Mouse (Mus musculus) forebrain, embryonic 12.5 days (tissue): ENCODE measurements around the gene Srpk1. TPM values are rescaled to one million over a fixed set of nuclear protein-coding genes. Genes with fewer than 3 reads are reported as not detected.
"Not testable (repeated sequence)": the region's sequence is repeated elsewhere in the genome, so short reads cannot be mapped to it uniquely, and the experiment has no call there.

Experiments used
- ATAC-seq: fragments of 200-750 bp; cut with Nextera tagmentation; 2 replicates; pipeline ENCODE4 v1.8.0; 2017; ENCODE audit warnings: moderate TSS enrichment; ENCODE audit not compliant: low FRiP score
- H3K27ac ChIP-seq: fragments of 300-500 bp; sonication (generic); 2 replicates; pipeline ENCODE4 v1.5.1; 2016; ENCODE audit warnings: mild to moderate bottlenecking
- H3K27me3 ChIP-seq: fragments of 300-500 bp; sonication (generic); 2 replicates; pipeline ENCODE4 v1.6.1; 2016; ENCODE audit warnings: mild to moderate bottlenecking
- H3K36me3 ChIP-seq: fragments of 300-500 bp; sonication (generic); replicated peaks from 2 replicates; pipeline ENCODE4 v1.6.1; 2016; ENCODE audit warnings: mild to moderate bottlenecking
- H3K4me1 ChIP-seq: fragments of 300-500 bp; sonication (generic); 2 replicates; pipeline ENCODE4 v1.6.1; 2016
- H3K4me2 ChIP-seq: fragments of 300-500 bp; sonication (generic); 2 replicates; pipeline ENCODE4 v1.6.1; 2016; ENCODE audit warnings: mild to moderate bottlenecking, moderate library complexity
- H3K4me3 ChIP-seq: fragments of 300-500 bp; sonication (generic); replicated peaks from 2 replicates; pipeline ENCODE4 v1.5.1; 2016; ENCODE audit warnings: mild to moderate bottlenecking
- H3K9ac ChIP-seq: fragments of 300-500 bp; sonication (generic); 2 replicates; pipeline ENCODE4 v1.6.1; 2016; ENCODE audit warnings: mild to moderate bottlenecking
- H3K9me3 ChIP-seq: fragments of 300-500 bp; sonication (generic); 2 replicates; pipeline ENCODE4 v1.6.1; 2016
- WGBS: fragments of 180-500 bp; shearing (Covaris S2); methylation state at CpG from one replicate; pipeline ENCODE4 v1.1.7; 2016; 5-methylcytosine and 5-hydroxymethylcytosine counted together
- polyA plus RNA-seq: library from polyadenylated mRNA; unstranded; fragments of >200 nt; fragmentation: Nextera tagmentation; extraction: Ambion mirVana; gene quantifications from 2 replicates; pipeline ENCODE4 v1.2.1, GENCODE M21; 2016

The Srpk1 gene
- polyA plus RNA-seq, 1 experiment from 2014 or later = 130 TPM

DNA sequence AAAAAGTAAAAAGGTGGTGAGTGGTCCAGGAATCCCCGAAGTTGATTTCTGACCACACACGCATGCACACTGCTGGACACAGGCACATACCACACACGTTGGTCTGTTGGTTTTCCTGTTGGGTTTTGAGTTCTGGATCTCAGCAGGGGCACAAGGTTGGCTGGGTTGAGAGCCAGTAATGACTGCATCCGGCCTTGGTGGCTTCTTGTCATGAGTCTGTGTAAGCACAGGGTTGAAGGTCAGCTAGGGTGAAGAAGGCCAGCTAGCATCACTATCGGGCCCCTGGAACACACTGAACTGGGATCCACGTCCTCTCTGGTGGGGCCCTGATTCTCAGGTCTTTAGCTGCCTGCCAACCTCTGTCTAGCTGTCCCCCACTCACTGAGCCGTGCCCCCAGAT lies 50.0 kb downstream of the Srpk1 start:
- Histone ChIP-seq H3K4me3 (no peak overlapping the region), H3K36me3 (no peaks in the 10 kb centered on the region), H3K4me1 (peaks cover 8% of the 10 kb centered on the region), H3K27ac (no peak overlapping the region), H3K9ac (no peak overlapping the region), H3K27me3 (peaks cover 16% of the 10 kb centered on the region), H3K4me2 (no peak overlapping the region), H3K9me3 (no peaks in the 10 kb centered on the region)
- WGBS = 82% methylated on average over 7 of the region's 7 CpGs
- ATAC-seq = no peak

DNA sequence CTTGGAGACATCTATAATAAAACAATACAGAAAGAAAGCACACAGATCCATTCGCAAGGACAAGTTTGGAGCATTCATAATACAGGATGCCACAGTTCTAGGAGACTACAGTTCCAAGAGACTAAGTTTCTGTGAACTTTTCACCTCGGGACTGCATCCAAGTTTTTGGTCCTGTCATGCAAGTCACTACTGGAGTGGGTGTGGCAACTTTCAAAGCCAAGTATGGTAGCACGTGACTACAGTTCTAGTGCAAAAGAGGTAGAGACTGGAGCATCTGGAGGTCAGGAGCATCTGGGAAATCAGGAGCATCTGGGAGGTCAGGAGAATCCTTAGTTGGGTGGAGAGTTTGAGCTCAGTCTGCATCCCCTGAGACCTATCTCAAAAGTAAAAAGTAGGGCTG lies 50.6 kb downstream of the Srpk1 start:
- Histone ChIP-seq H3K4me1 (peaks cover 8% of the 10 kb centered on the region), H3K27me3 (peaks cover 16% of the 10 kb centered on the region), H3K27ac (no peak overlapping the region), H3K4me3 (no peak overlapping the region), H3K4me2 (no peak overlapping the region), H3K36me3 (no peaks in the 10 kb centered on the region), H3K9ac (no peak overlapping the region), H3K9me3 (no peaks in the 10 kb centered on the region)
- 87% methylated on average over 3 of the region's 3 CpGs for WGBS
- no peak for ATAC-seq

DNA sequence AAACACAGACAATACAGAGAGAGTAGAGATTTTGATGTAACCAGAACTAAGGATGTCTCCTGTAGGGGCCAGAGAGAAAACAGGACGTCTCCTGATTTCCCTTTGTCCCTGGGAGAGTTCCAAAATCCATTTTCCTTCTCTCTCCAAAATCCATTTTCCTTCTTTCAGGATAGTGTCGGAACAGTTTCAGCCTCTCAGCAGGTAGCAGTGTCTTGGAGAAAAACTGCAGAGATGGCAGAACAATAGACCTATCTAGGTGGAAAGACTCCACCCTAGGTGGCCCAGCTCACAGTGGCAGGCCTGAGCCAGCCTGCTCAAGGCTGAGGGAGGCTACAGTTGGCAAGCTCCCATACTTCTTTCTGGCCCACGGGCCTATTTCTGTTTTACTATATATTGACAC lies 55.0 kb downstream of the Srpk1 start:
- H3K4me2 ChIP-seq = no peak overlapping the region
- WGBS = 20% methylated on average over 3 of the region's 3 CpGs
- H3K9me3 ChIP-seq = no peaks in the 10 kb centered on the region
- no peak for ATAC-seq
- no peak overlapping the region for H3K27ac ChIP-seq
- no peak overlapping the region for H3K9ac ChIP-seq
- H3K27me3 ChIP-seq = no peaks in the 10 kb centered on the region
- H3K4me1 ChIP-seq = no peaks in the 10 kb centered on the region
- no peak overlapping the region for H3K4me3 ChIP-seq
- H3K36me3 ChIP-seq = no peaks in the 10 kb centered on the region

DNA sequence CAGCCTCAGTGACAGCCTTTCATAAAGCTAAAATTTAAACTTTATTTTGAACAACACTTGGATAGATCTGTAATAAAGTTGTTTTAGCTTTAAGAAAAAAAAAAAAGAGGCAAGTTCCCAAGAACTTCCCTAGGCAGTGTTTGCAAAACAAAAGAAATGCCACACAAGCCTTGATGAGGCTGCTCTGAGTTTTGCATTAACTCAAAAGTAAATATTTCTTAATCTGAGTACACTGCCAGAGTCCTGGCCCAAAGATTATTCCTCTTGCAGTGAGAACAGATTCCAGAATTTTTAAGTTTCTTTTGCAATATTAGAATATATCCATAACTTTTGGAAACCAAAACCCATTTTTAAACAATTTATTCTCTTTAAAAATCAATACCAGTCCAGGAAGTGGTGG lies 57.3 kb downstream of the Srpk1 start:
- Histone ChIP-seq H3K4me2 (no peak overlapping the region), H3K4me3 (no peak overlapping the region), H3K4me1 (no peaks in the 10 kb centered on the region), H3K27ac (no peak overlapping the region), H3K9me3 (no peaks in the 10 kb centered on the region), H3K9ac (no peak overlapping the region), H3K36me3 (no peaks in the 10 kb centered on the region), H3K27me3 (no peaks in the 10 kb centered on the region)
- no peak for ATAC-seq

DNA sequence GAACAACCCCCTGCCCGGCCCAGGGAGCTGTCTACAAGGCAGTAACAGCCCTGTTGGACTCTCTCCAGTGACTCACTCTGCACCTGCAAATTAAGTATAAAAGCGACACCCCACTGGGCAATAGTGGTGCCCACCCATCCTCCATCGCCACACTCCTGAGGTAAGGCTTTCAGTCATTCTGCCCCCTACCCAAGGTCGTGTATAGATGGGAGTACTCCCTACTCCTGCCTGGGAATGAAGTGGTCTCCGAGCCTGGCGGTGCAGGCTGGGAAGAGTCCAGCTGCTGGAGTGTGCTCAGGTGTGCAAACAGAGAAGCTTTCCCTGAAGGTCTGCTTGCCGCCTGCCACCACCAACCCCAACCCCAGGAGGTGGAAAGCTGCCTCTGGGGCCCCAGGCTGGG lies 60.9 kb downstream of the Srpk1 start:
- no peak overlapping the region for H3K4me3 ChIP-seq
- H3K9ac ChIP-seq = no peak overlapping the region
- H3K9me3 ChIP-seq = no peaks in the 10 kb centered on the region
- no peak overlapping the region for H3K27ac ChIP-seq
- H3K27me3 ChIP-seq = no peaks in the 10 kb centered on the region
- no peak for ATAC-seq
- 67% methylated on average over 7 of the region's 7 CpGs for WGBS
- peaks cover 5% of the 10 kb centered on the region for H3K4me1 ChIP-seq
- no peaks in the 10 kb centered on the region for H3K36me3 ChIP-seq
- H3K4me2 ChIP-seq = no peak overlapping the region

DNA sequence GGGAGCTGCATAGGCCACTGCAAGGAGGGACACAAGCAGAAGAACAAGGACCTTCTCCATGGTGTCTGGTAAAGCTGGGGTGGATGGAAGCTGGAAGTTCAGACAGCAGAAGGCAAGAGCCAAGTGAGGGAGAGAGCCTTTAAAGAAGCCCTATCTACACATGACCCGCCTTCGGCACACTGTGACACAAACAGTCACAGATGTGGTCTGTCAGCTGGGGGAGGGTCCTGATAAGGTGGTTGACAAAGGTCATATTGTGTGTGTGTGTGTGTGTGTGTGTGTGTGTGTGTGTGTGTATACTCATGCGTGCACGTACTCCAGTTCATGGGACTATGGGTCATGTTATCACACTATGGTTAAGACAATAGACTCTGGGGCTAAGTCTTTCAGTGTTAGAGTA lies 61.9 kb downstream of the Srpk1 start, which contains the start of gene Clps:
Gene Clps (minus strand): TSS at position 169 of the 400 bp plus-strand sequence.
- no peak within 1 kb of the TSS for H3K4me2 ChIP-seq
- H3K27me3 ChIP-seq = no peaks in the 10 kb centered on the region
- H3K4me1 ChIP-seq = peaks cover 15% of the 10 kb centered on the region
- no peaks in the 10 kb centered on the region for H3K36me3 ChIP-seq
- ATAC-seq = no peak
- no peak within 1 kb of the TSS for H3K27ac ChIP-seq
- no peak within 1 kb of the TSS for H3K4me3 ChIP-seq
- no peak within 1 kb of the TSS for H3K9ac ChIP-seq
- H3K9me3 ChIP-seq = no peaks in the 10 kb centered on the region
- 94% methylated on average over 4 of the region's 4 CpGs for WGBS

DNA sequence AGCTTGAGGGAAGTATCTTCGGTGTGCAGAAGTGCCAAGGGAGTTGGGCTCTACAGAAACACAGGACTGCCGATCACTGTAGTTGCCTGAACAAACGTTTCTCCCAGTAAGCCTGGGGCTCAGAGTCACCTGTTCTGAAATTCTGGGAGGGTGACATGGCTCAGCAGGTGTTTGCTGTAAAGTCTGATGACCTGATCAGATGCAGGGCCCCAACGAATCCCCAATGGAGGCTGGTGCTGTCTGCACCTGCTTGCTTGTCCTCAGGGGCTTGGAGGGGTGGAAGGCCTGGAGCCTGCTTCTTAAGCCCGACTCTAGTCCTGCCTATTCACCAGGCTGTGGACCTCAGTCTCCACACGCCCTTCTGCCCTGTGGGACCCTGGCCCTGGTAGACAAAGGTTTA lies 64.7 kb downstream of the Srpk1 start:
- no peak overlapping the region for H3K4me2 ChIP-seq
- no peak overlapping the region for H3K27ac ChIP-seq
- H3K9ac ChIP-seq = no peak overlapping the region
- no peaks in the 10 kb centered on the region for H3K36me3 ChIP-seq
- 83% methylated on average over 6 of the region's 6 CpGs for WGBS
- ATAC-seq = no peak
- no peaks in the 10 kb centered on the region for H3K27me3 ChIP-seq
- H3K4me3 ChIP-seq = no peak overlapping the region
- no peaks in the 10 kb centered on the region for H3K9me3 ChIP-seq
- peaks cover 17% of the 10 kb centered on the region for H3K4me1 ChIP-seq

DNA sequence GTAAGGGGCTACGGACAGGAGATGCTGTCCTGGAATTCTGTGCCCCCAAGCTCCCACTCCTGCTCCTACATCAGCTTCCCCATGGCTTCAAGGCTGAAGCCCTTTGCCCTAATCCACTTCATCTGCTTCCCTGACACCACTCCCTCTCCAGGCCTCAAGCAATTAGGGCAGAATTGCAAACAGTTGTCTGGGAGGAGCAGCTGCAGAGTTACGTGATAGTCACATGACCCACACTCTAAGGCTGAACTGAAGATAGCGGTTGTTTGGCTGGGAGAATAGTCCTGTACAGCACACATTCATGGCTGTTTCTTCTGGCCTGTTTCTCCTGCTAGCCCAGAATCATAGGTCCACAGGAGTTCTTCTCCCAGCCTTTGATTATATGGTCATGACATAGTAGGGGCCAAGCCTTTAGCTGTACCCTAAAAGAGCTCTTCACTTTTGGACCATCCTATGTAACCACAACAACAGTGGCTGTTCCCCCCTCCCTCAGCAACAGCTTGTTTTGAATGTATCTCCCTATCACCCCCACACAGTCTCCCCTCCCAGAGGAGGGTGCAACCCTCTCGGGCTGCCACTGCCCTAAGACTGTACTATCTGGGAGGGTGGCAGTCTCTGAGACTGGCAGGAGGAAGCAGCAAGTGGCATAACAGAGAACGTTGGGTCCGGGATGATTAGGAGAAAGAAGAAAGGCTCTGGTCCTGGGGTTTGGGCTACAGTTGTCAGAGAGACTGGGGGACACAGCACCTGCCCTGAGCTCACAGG lies 65.7 kb downstream of the Srpk1 start:
- Histone ChIP-seq H3K9ac (no peak overlapping the region), H3K4me2 (no peak overlapping the region), H3K27ac (peak overlapping the region; percentile 19; the same call in 1 of the 2 replicates), H3K4me1 (peaks cover 17% of the 10 kb centered on the region), H3K4me3 (no peak overlapping the region), H3K36me3 (no peaks in the 10 kb centered on the region), H3K9me3 (no peaks in the 10 kb centered on the region), H3K27me3 (no peaks in the 10 kb centered on the region; the same call in 1 of the 2 replicates)
- 57% methylated on average over 6 of the region's 6 CpGs for WGBS
- ATAC-seq = 0 out of 2 replicates have a peak, but pooled peaks have one; percentile 44

DNA sequence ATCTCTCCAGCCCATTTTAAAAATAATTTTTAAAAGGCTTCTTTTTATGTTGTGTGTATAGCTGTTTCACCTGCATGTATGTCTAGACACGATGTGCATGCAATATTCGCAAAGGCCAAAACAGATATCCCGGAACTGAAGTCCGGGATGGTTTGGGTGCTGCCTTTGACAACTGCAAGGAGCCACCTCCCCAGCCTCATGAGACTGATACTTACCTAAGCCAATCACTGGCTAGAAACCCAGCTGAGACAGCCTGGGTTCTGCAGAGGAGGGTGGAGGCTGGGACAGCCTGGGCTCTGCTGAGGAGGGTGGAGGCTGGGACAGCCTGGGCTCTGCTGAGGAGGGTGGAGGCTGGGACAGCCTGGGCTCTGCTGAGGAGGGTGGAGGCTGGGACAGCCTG lies 68.5 kb downstream of the Srpk1 start:
- H3K4me2 ChIP-seq, H3K4me3 ChIP-seq, H3K9me3 ChIP-seq, H3K27me3 ChIP-seq, H3K36me3 ChIP-seq, ATAC-seq, H3K9ac ChIP-seq, H3K27ac ChIP-seq: not testable (repeated sequence)
- 91% methylated on average over 4 of the region's 4 CpGs for WGBS
- peaks cover 17% of the 10 kb centered on the region for H3K4me1 ChIP-seq

DNA sequence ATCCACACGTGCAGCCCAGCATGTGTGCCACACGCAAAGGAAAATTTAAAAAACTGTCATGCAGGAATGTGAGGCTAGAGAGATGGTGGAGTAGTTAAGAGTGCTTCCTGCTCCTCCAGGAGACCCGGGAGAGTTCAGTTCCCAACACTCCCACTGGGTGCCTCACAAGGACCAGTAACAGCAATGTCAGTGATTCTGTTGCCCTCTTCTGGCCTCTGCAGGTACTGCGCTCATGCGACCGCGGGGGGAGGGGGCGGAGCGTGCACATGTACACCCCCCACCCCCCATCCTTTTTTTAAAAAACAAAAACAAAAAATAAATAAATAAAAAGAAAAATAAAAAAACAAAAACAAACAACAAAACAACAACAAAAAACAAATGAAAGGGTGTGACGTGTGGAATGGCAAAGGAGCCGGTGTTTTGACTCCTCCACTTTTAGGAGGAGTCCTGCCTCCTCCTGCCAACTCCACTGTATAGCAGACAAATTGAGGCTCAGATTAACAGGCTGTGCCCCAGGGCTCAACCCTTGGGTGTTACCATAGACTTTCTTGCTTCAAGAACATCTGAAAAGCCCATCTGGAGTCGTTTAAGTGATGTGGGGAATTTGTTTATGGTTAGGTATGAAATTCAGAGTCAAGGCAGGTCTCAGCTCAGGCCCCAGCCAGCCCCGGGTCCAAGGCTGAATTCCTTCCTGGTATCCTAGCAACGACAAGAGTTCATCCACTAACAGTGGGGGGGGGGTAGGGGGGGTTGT lies 69.3 kb downstream of the Srpk1 start:
- no peaks in the 10 kb centered on the region; the same call in 1 of the 2 replicates for H3K27me3 ChIP-seq
- H3K4me3 ChIP-seq = no peak overlapping the region
- no peak overlapping the region for H3K27ac ChIP-seq
- no peak overlapping the region for H3K9ac ChIP-seq
- ATAC-seq = no peak
- no peaks in the 10 kb centered on the region for H3K9me3 ChIP-seq
- H3K4me2 ChIP-seq = no peak overlapping the region
- H3K4me1 ChIP-seq = peaks cover 17% of the 10 kb centered on the region
- 8% methylated on average over 14 of the region's 14 CpGs for WGBS
- H3K36me3 ChIP-seq = no peaks in the 10 kb centered on the region

DNA sequence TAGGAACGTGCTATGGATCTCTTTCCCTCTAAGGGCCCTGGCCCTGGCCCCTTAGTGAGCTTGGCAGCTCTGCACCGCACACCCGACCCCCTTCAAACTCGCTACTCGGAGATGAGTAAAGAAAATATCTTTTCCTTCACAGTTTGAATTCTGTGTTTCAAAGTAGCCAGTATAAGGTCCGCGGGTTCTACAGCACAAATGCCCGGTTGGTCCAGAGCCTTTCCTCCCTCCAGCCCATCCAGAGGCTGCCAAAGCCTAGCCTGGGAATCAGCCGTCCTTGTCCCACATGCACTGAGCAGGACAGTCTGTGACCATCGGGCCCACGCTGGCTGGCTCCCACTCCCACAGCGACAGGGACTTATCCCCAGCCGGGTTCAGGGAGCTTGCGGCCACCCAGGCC lies 73.4 kb downstream of the Srpk1 start, which contains the start of gene Clpsl2:
Gene Clpsl2 (plus strand): TSS at position 301 of the 400 bp plus-strand sequence.
- Histone ChIP-seq H3K36me3 (no peaks in the 10 kb centered on the region), H3K27me3 (no peaks in the 10 kb centered on the region; the same call in 1 of the 2 replicates), H3K9me3 (no peaks in the 10 kb centered on the region; the same call in 1 of the 2 replicates), H3K4me3 (no peak within 1 kb of the TSS), H3K4me2 (no peak within 1 kb of the TSS), H3K9ac (no peak within 1 kb of the TSS), H3K27ac (no peak within 1 kb of the TSS), H3K4me1 (peaks cover 2% of the 10 kb centered on the region; the same call in 1 of the 2 replicates)
- no peak for ATAC-seq
- 74% methylated on average over 14 of the region's 14 CpGs for WGBS

DNA sequence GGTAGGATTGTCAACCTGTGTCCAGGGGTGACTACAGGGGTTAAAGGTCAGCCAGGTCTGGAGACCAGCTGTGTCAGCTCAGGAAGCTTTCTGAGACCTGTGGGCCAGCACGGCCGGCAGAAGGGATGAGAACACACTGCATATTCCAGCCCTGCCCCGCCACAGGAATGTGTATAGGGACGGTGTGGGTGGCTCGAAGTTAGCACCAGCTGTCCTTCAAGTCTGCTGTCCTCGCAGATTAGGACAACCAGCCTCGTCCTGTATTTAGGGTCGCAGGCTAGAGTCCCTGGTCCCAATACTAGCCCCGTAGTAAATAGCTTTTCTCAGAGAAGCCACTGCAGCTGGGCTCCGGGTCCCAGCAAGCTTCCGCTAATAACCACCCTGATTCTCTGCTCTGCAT lies 74.0 kb downstream of the Srpk1 start:
- Histone ChIP-seq H3K27ac (no peak overlapping the region), H3K27me3 (no peaks in the 10 kb centered on the region; the same call in 1 of the 2 replicates), H3K9ac (no peak overlapping the region), H3K36me3 (no peaks in the 10 kb centered on the region), H3K4me3 (no peak overlapping the region), H3K4me2 (no peak overlapping the region), H3K4me1 (peaks cover 2% of the 10 kb centered on the region; the same call in 1 of the 2 replicates), H3K9me3 (no peaks in the 10 kb centered on the region; the same call in 1 of the 2 replicates)
- no peak for ATAC-seq
- 72% methylated on average over 11 of the region's 11 CpGs for WGBS
